Mouse (Mus musculus) liver, embryonic 11.5 days (tissue): ENCODE measurements around the gene Xpc. TPM values are rescaled to one million over a fixed set of nuclear protein-coding genes. Genes with fewer than 3 reads are reported as not detected.

Experiments used
- ATAC-seq: fragments of 200-750 bp; cut with Nextera tagmentation; replicated peaks from 2 replicates; pipeline ENCODE4 v1.8.0; 2017; ENCODE audit warnings: moderate number of reproducible peaks, mild to moderate bottlenecking, moderate TSS enrichment, moderate library complexity; ENCODE audit not compliant: low FRiP score
- DNase-seq: peaks from one replicate; pipeline ENCODE4 v3.0.0-alpha.2; 2017; ENCODE audit warnings: low spot score
- H3K27ac ChIP-seq: fragments of 300-500 bp; sonication (generic); 2 replicates; pipeline ENCODE4 v1.5.1; 2014; ENCODE audit warnings: mild to moderate bottlenecking, low read depth, low read length, control low read depth
- H3K27me3 ChIP-seq: fragments of 300-500 bp; sonication (generic); replicated peaks from 2 replicates; pipeline ENCODE4 v1.6.1; 2014; ENCODE audit warnings: low read length, mixed read lengths; ENCODE audit not compliant: control insufficient read depth, insufficient read depth
- H3K36me3 ChIP-seq: fragments of 300-500 bp; sonication (generic); 2 replicates; pipeline ENCODE4 v1.6.1; 2014; ENCODE audit warnings: mild to moderate bottlenecking, low read length, moderate library complexity, mixed read lengths; ENCODE audit not compliant: control insufficient read depth, insufficient read depth
- H3K4me1 ChIP-seq: fragments of 300-500 bp; sonication (generic); replicated peaks from 2 replicates; pipeline ENCODE4 v1.6.1; 2014; ENCODE audit warnings: low read length, mixed read lengths; ENCODE audit not compliant: control insufficient read depth, insufficient read depth
- H3K4me2 ChIP-seq: fragments of 300-500 bp; sonication (generic); 2 replicates; pipeline ENCODE4 v1.6.1; 2014; ENCODE audit warnings: mild to moderate bottlenecking, control low read depth, moderate library complexity
- H3K4me3 ChIP-seq: fragments of 300-500 bp; sonication (generic); 2 replicates; pipeline ENCODE4 v1.5.1; 2014; ENCODE audit warnings: low read depth, low read length, control low read depth
- H3K9ac ChIP-seq: fragments of 300-500 bp; sonication (generic); 2 replicates; pipeline ENCODE4 v1.6.1; 2014; ENCODE audit warnings: low read depth, low read length, control low read depth
- H3K9me3 ChIP-seq: fragments of 300-500 bp; sonication (generic); 2 replicates; pipeline ENCODE4 v1.6.1; 2016; ENCODE audit warnings: low read length, inconsistent platforms, mixed read lengths; ENCODE audit not compliant: control insufficient read depth
- WGBS: fragments of 180-500 bp; shearing (Covaris S2); extraction: QIAGEN DNeasy Blood & Tissue Kit; methylation state at CpG from one replicate; pipeline ENCODE4 v1.1.7; 2014; 5-methylcytosine and 5-hydroxymethylcytosine counted together
- polyA plus RNA-seq: library from polyadenylated mRNA; unstranded; fragments of >200 nt; fragmentation: Nextera tagmentation; extraction: Ambion mirVana; gene quantifications from 2 replicates; pipeline ENCODE4 v1.2.1, GENCODE M21; 2014

The Xpc gene
- 13.2 and 13.4 TPM in 2 replicates for polyA plus RNA-seq

GRCm38 (mm10) chr6:91515545-91516449 is at the start of gene Xpc, which contains the start of gene Lsm3:
Xpc (minus strand) TSS chr6:91515888.
Lsm3 (plus strand) TSS chr6:91515928.
- DNase-seq, result peak; percentile 99
- Histone ChIP-seq H3K4me1 (peaks cover 14% of the 10 kb centered on the region), H3K4me2 (peak within 1 kb of the TSS; percentile 77), H3K27me3 (no peaks in the 10 kb centered on the region), H3K36me3 (peaks cover 18% of the 10 kb centered on the region), H3K4me3 (peak within 1 kb of the TSS; percentile 83), H3K27ac (peak within 1 kb of the TSS; percentile 1; the same call in 1 of the 2 replicates), H3K9ac (peak within 1 kb of the TSS; percentile 92), H3K9me3 (no peaks in the 10 kb centered on the region)
- ATAC-seq, result peak; percentile 98
- WGBS, result under 1% methylated on average over 80 of the region's 80 CpGs

GRCm38 (mm10) chr6:91563031-91563430 is 47.3 kb upstream of the Xpc start:
- 59% methylated on average over 3 of the region's 3 CpGs for WGBS
- no peak for ATAC-seq

GRCm38 (mm10) chr6:91560186-91560585 is 44.5 kb upstream of the Xpc start:
- ATAC-seq, result no peak
- no peak overlapping the region for H3K27ac ChIP-seq

More at GRCm38 (mm10) chr6:91563031-91563430, 47.3 kb upstream of the Xpc start:
- Histone ChIP-seq H3K9me3 (no peaks in the 10 kb centered on the region), H3K4me1 (no peaks in the 10 kb centered on the region), H3K27me3 (no peaks in the 10 kb centered on the region), H3K4me3 (no peak overlapping the region), H3K27ac (no peak overlapping the region), H3K36me3 (no peaks in the 10 kb centered on the region), H3K9ac (no peak overlapping the region), H3K4me2 (no peak overlapping the region)
- DNase-seq, result no peak

GRCm38 (mm10) chr6:91559371-91559770 is 43.7 kb upstream of the Xpc start:
- no peak for DNase-seq
- H3K27ac ChIP-seq, result no peak overlapping the region
- no peaks in the 10 kb centered on the region for H3K9me3 ChIP-seq
- H3K4me3 ChIP-seq, result no peak overlapping the region
- H3K27me3 ChIP-seq, result no peaks in the 10 kb centered on the region
- no peak overlapping the region for H3K9ac ChIP-seq
- H3K4me2 ChIP-seq, result no peak overlapping the region
- WGBS, result 80% methylated on average over 4 of the region's 4 CpGs
- ATAC-seq, result no peak
- H3K36me3 ChIP-seq, result no peaks in the 10 kb centered on the region
- no peaks in the 10 kb centered on the region for H3K4me1 ChIP-seq

More at GRCm38 (mm10) chr6:91560186-91560585, 44.5 kb upstream of the Xpc start:
- DNase-seq, result no peak
- no peaks in the 10 kb centered on the region for H3K4me1 ChIP-seq
- no peaks in the 10 kb centered on the region for H3K27me3 ChIP-seq
- no peaks in the 10 kb centered on the region for H3K36me3 ChIP-seq
- no peaks in the 10 kb centered on the region for H3K9me3 ChIP-seq
- H3K4me2 ChIP-seq, result no peak overlapping the region
- no peak overlapping the region for H3K9ac ChIP-seq
- 90% methylated on average over 3 of the region's 3 CpGs for WGBS
- H3K4me3 ChIP-seq, result no peak overlapping the region

- Histone ChIP-seq H3K9ac (no peak overlapping the region), H3K27me3 (no peaks in the 10 kb centered on the region), H3K27ac (no peak overlapping the region), H3K36me3 (no peaks in the 10 kb centered on the region), H3K4me1 (no peaks in the 10 kb centered on the region), H3K4me2 (no peak overlapping the region), H3K9me3 (no peaks in the 10 kb centered on the region), H3K4me3 (no peak overlapping the region)
- 54% methylated on average over 1 of the region's 1 CpGs for WGBS
- DNase-seq, result no peak
- ATAC-seq, result no peak
These were observed 42.9 kb upstream of the Xpc start for GRCm38 (mm10) chr6:91558565-91558964.

- Histone ChIP-seq H3K4me2 (no peak overlapping the region), H3K4me1 (no peaks in the 10 kb centered on the region), H3K27ac (no peak overlapping the region), H3K4me3 (no peak overlapping the region), H3K36me3 (no peaks in the 10 kb centered on the region), H3K9ac (no peak overlapping the region), H3K9me3 (no peaks in the 10 kb centered on the region), H3K27me3 (no peaks in the 10 kb centered on the region)
- no peak for DNase-seq
- WGBS, result 59% methylated on average over 3 of the region's 3 CpGs
- ATAC-seq, result no peak
These were observed 37.0 kb upstream of the Xpc start for GRCm38 (mm10) chr6:91552693-91553092.

GRCm38 (mm10) chr6:91551671-91552070 is 36.0 kb upstream of the Xpc start:
- Histone ChIP-seq H3K4me1 (0 out of 2 replicates have a peak, but pooled peaks cover under 1% of the 10 kb centered on the region), H3K4me3 (no peak overlapping the region), H3K9ac (no peak overlapping the region), H3K4me2 (no peak overlapping the region), H3K36me3 (no peaks in the 10 kb centered on the region), H3K27me3 (no peaks in the 10 kb centered on the region), H3K27ac (no peak overlapping the region), H3K9me3 (no peaks in the 10 kb centered on the region)
- ATAC-seq (no peak), DNase-seq (no peak)
- WGBS, result 93% methylated on average over 3 of the region's 3 CpGs

- H3K4me1 ChIP-seq, result 0 out of 2 replicates have a peak, but pooled peaks cover 3% of the 10 kb centered on the region
- H3K36me3 ChIP-seq, result no peaks in the 10 kb centered on the region
- H3K9me3 ChIP-seq, result no peaks in the 10 kb centered on the region
- 63% methylated on average over 5 of the region's 5 CpGs for WGBS
- DNase-seq (no peak), ATAC-seq (no peak)
- H3K4me3 ChIP-seq, result no peak overlapping the region
- no peak overlapping the region for H3K9ac ChIP-seq
- no peaks in the 10 kb centered on the region for H3K27me3 ChIP-seq
- H3K27ac ChIP-seq, result no peak overlapping the region
- no peak overlapping the region for H3K4me2 ChIP-seq
These were observed 33.9 kb upstream of the Xpc start for GRCm38 (mm10) chr6:91549621-91550020.
